Mouse (Mus musculus) CH12.LX (cell line): ENCODE results near the gene Tmem239. TPM values are rescaled to one million over a fixed set of nuclear protein-coding genes. Genes with fewer than 3 reads are reported as not detected.

Experiments
- DNase-seq: peaks from one replicate; pipeline ENCODE4 v3.0.0-alpha.2; 2013; ENCODE audit errors: extremely low read depth
- H3K27ac ChIP-seq: 2 replicates; pipeline ENCODE4 v1.5.1; 2012; ENCODE audit warnings: low read depth, mild to moderate bottlenecking, control low read depth, moderate library complexity; ENCODE audit not compliant: insufficient read depth
- H3K27me3 ChIP-seq: replicated peaks from 2 replicates; pipeline ENCODE3; 2012; ENCODE audit warnings: inconsistent platforms
- H3K36me3 ChIP-seq, 2 experiments: replicated peaks in 1 of 2; 2 replicates each; pipeline versions ENCODE3 to v1.6.1; 2012; ENCODE audit warnings: inconsistent platforms in 1 of 2, low read length in 1 of 2, mild to moderate bottlenecking in 1 of 2, mixed read lengths in 1 of 2, moderate library complexity in 1 of 2; ENCODE audit not compliant: control insufficient read depth in 1 of 2, insufficient read depth in 1 of 2
- H3K4me1 ChIP-seq, 2 experiments: 2 replicates each; pipeline ENCODE4 v1.6.1; 2012; ENCODE audit warnings: inconsistent platforms in 1 of 2, moderate library complexity in 1 of 2; ENCODE audit not compliant: insufficient read depth in 2 of 2, control insufficient read depth in 1 of 2
- H3K4me2 ChIP-seq: 2 replicates; pipeline ENCODE4 v1.6.1; 2012; ENCODE audit warnings: low read depth, mild to moderate bottlenecking, control low read depth; ENCODE audit not compliant: poor library complexity, insufficient read depth, severe bottlenecking
- H3K4me3 ChIP-seq, 3 experiments: fragments of 150-350 bp in 1 of 3; sonication (generic) in 1 of 3; replicated peaks in 1 of 3; 2 replicates each; pipeline versions ENCODE3 to v1.5.1; 2011 to 2012; ENCODE audit warnings: low read depth in 2 of 3, low read length in 2 of 3, mild to moderate bottlenecking in 2 of 3, moderate library complexity in 2 of 3, control low read depth in 1 of 3, improper control_type of control experiment in 1 of 3, inconsistent platforms in 1 of 3, mixed read lengths in 1 of 3; ENCODE audit not compliant: poor library complexity in 1 of 3
- H3K79me2 ChIP-seq: replicated peaks from 2 replicates; pipeline ENCODE4 v1.6.1; 2012; ENCODE audit warnings: mild to moderate bottlenecking, moderate library complexity; ENCODE audit not compliant: control insufficient read depth, poor library complexity, insufficient read depth, severe bottlenecking; ENCODE audit errors: extremely low read depth
- H3K9ac ChIP-seq: 2 replicates; pipeline ENCODE4 v1.6.1; 2012; ENCODE audit warnings: low read depth, mild to moderate bottlenecking, control low read depth, moderate library complexity; ENCODE audit not compliant: insufficient read depth
- H3K9me3 ChIP-seq: replicated peaks from 2 replicates; pipeline ENCODE3; 2012; ENCODE audit warnings: low read length, inconsistent platforms, mixed read lengths
- CHD1 ChIP-seq: IDR thresholded peaks from 2 replicates; pipeline ENCODE4 v1.6.1; 2012; ENCODE audit warnings: low read depth, low read length, improper control_type of control experiment, inconsistent platforms
- CHD2 ChIP-seq: IDR thresholded peaks from 2 replicates; pipeline ENCODE4 v1.6.1; 2011; ENCODE audit warnings: low read length, improper control_type of control experiment
- GABPA ChIP-seq: IDR thresholded peaks from 2 replicates; pipeline ENCODE4 v1.6.1; 2012; ENCODE audit warnings: low read depth, low read length, improper control_type of control experiment, inconsistent platforms; ENCODE audit not compliant: insufficient replicate concordance
- IRF4 ChIP-seq: IDR thresholded peaks from 2 replicates; pipeline ENCODE4 v1.6.1; 2014; ENCODE audit warnings: low read depth, mild to moderate bottlenecking, inconsistent platforms, low read length, improper control_type of control experiment
- JUN ChIP-seq: IDR thresholded peaks from 2 replicates; pipeline ENCODE4 v1.6.1; 2011; ENCODE audit warnings: low read depth, mild to moderate bottlenecking, low read length, improper control_type of control experiment, moderate library complexity; ENCODE audit not compliant: insufficient read depth
- MAZ ChIP-seq: IDR thresholded peaks from 2 replicates; pipeline ENCODE4 v1.6.1; 2012; ENCODE audit warnings: low read depth, mild to moderate bottlenecking, inconsistent platforms, low read length, improper control_type of control experiment, moderate library complexity
- MEF2A ChIP-seq: IDR thresholded peaks from 2 replicates; pipeline ENCODE4 v1.6.1; 2014; ENCODE audit warnings: low read depth, mild to moderate bottlenecking, inconsistent platforms, low read length, improper control_type of control experiment, borderline replicate concordance
- MXI1 ChIP-seq: IDR thresholded peaks from 2 replicates; pipeline ENCODE4 v1.6.1; 2011; ENCODE audit warnings: mild to moderate bottlenecking, low read depth, low read length, improper control_type of control experiment
- MYC ChIP-seq: IDR thresholded peaks from 2 replicates; pipeline ENCODE4 v1.6.1; 2011; ENCODE audit warnings: low read depth, mild to moderate bottlenecking, improper control_type of control experiment, low read length
- PAX5 ChIP-seq: IDR thresholded peaks from 2 replicates; pipeline ENCODE4 v1.6.1; 2012; ENCODE audit warnings: low read length, inconsistent platforms, mixed read lengths
- POLR2AphosphoS2 ChIP-seq: IDR thresholded peaks from 2 replicates; pipeline ENCODE4 v1.6.1; 2011; ENCODE audit warnings: low read depth, low read length, improper control_type of control experiment
- SIN3A ChIP-seq: IDR thresholded peaks from 2 replicates; pipeline ENCODE4 v1.6.1; 2012; ENCODE audit warnings: low read length, improper control_type of control experiment, inconsistent platforms
- TBP ChIP-seq: conservative IDR thresholded peaks from 2 replicates; pipeline ENCODE4 v1.6.1; 2011; ENCODE audit warnings: low read depth, low read length, improper control_type of control experiment
- TCF12 ChIP-seq: IDR thresholded peaks from 2 replicates; pipeline ENCODE4 v1.6.1; 2014; ENCODE audit warnings: low read depth, mild to moderate bottlenecking, inconsistent platforms, low read length, improper control_type of control experiment
- USF2 ChIP-seq: conservative IDR thresholded peaks from 2 replicates; pipeline ENCODE4 v1.6.1; 2011; ENCODE audit warnings: low read depth, low read length, improper control_type of control experiment
- ZC3H11A ChIP-seq: IDR thresholded peaks from 2 replicates; pipeline ENCODE4 v1.6.1; 2012; ENCODE audit warnings: low read depth, mild to moderate bottlenecking, inconsistent platforms, low read length, improper control_type of control experiment
- ZMIZ1 ChIP-seq: IDR thresholded peaks from 2 replicates; pipeline ENCODE4 v1.6.1; 2012; ENCODE audit warnings: low read depth, mild to moderate bottlenecking, inconsistent platforms, low read length, improper control_type of control experiment
- dilution Hi-C: fragments of 300-500 bp; cut with MboI; formaldehyde crosslinking; loops from 2 replicates; pipeline ENCODE4 v1.14.3; 2020; ENCODE audit warnings: low sequenced_read_pairs; ENCODE audit not compliant: extremely low pct_unique_long_range_greater_than_20kb, extremely low pct_ligation_motif_present
- in situ Hi-C: fragments of 300-500 bp; cut with MboI; formaldehyde crosslinking; loops from 3 replicates; pipeline ENCODE4 v1.14.3; 2019; ENCODE audit warnings: low sequenced_read_pairs, low pct_ligation_motif_present, low pct_unique_long_range_greater_than_20kb, mixed read lengths
- polyA plus RNA-seq: library from polyadenylated mRNA; unstranded; fragments of >175 nt; gene quantifications from 2 replicates; pipeline ENCODE4 v1.2.1, GENCODE M21; 2012; ENCODE audit warnings: low read depth; ENCODE audit not compliant: insufficient read length
- total RNA-seq, 2 experiments: library from RNA; depleted of rRNA; stranded (reverse); fragments of 300-350 nt in 1 of 2; fragments of >200 nt in 1 of 2; gene quantifications; 2 replicates each; pipeline ENCODE4 v1.2.3; 2012 to 2014

The Tmem239 gene
- total and polyA plus RNA-seq, 3 experiments = not detected

DNA sequence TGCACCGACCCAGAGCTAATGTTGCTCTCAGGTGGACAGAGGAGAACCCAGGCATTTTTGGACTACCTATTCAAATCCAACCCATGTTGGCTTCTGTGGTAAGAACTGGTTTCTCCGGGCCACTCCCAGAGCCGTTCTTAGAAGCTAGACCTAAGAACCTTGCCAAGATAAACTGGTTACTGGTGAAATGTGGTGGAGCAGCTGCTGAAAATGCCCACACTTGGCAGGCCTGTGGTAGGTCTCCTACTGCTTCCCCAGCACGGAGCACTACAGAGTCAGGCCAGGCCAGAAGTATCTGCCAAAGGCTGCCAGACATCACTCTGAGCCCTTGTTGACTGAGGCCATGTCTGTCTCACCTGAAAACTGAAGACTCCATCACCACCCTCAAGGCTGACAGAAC is 31.3 kb upstream of the Tmem239 start:
- H3K9ac ChIP-seq = no peak overlapping the region
- H3K27me3 ChIP-seq = peaks cover 54% of the 10 kb centered on the region
- dilution Hi-C loops = no loop called here
- no peaks in the 10 kb centered on the region for H3K36me3 ChIP-seq
- TF ChIP-seq SIN3A (no peak), TCF12 (no peak), PAX5 (no peak), MYC (no peak), USF2 (no peak), MAZ (no peak), CHD1 (no peak), MXI1 (no peak), MEF2A (no peak), ZC3H11A (no peak)
- H3K9me3 ChIP-seq = peaks cover 4% of the 10 kb centered on the region
- H3K4me2 ChIP-seq = no peak overlapping the region
- in situ Hi-C loops = no loop called here
- DNase-seq = no peak
- H3K4me3 ChIP-seq = no peak overlapping the region
- no peaks in the 10 kb centered on the region for H3K4me1 ChIP-seq
- H3K79me2 ChIP-seq = no peaks in the 10 kb centered on the region
- H3K27ac ChIP-seq = no peak overlapping the region

DNA sequence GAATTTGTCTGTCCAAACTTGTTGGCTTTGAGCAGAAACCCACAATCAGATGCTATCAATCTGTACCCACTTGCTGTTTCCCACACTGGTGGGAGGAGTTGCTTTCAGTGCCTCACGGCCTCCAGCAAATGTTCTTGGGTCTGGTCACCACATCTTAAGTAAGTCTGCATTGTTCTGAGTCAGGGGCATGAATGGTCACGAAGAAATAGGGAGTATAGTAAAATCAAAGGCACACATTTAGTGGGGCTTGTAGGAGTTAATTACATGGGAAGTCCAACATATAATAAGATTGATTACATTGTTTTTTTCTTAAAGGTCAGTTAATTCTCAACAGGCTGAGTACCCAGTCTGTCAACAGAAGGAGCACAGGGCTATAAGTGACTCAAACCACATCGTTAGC is 23.1 kb upstream of the Tmem239 start:
- DNase-seq = no peak
- dilution Hi-C loops = no loop called here
- no peaks in the 10 kb centered on the region for H3K9me3 ChIP-seq
- TF ChIP-seq GABPA (no peak), TBP (no peak), JUN (no peak), ZMIZ1 (no peak), CHD2 (no peak), IRF4 (no peak), POLR2AphosphoS2 (no peak)
- no peak overlapping the region for H3K4me3 ChIP-seq
- H3K36me3 ChIP-seq = no peaks in the 10 kb centered on the region
- peaks cover 21% of the 10 kb centered on the region for H3K27me3 ChIP-seq
- H3K9ac ChIP-seq = no peak overlapping the region
- H3K4me1 ChIP-seq = no peaks in the 10 kb centered on the region
- no peak overlapping the region for H3K27ac ChIP-seq
- no peaks in the 10 kb centered on the region for H3K79me2 ChIP-seq
- H3K4me2 ChIP-seq = no peak overlapping the region
- in situ Hi-C loops = no loop called here
